Mouse (Mus musculus) limb, embryonic 12.5 days (tissue): ENCODE measurements at regions not wholly inside any gene's neighbourhood (a gene's known extent, or its start where the extent isn't known, plus 50 kb on each side); places are given as distances from the start of the nearest gene placed in this dataset.

Source experiments
- ATAC-seq: fragments of 200-750 bp; cut with Nextera tagmentation; 2 replicates; pipeline ENCODE4 v1.8.0; 2017; ENCODE audit warnings: low read depth, moderate TSS enrichment; ENCODE audit not compliant: insufficient number of reproducible peaks, insufficient read depth, low FRiP score, low TSS enrichment
- H3K27ac ChIP-seq: fragments of 300-500 bp; sonication (generic); 2 replicates; pipeline ENCODE4 v1.5.1; 2016; ENCODE audit warnings: mild to moderate bottlenecking, moderate library complexity
- H3K27me3 ChIP-seq: fragments of 300-500 bp; sonication (generic); 2 replicates; pipeline ENCODE4 v1.6.1; 2016; ENCODE audit warnings: mild to moderate bottlenecking, moderate library complexity
- H3K36me3 ChIP-seq: fragments of 300-500 bp; sonication (generic); 2 replicates; pipeline ENCODE4 v1.6.1; 2016; ENCODE audit warnings: mild to moderate bottlenecking, moderate library complexity
- H3K4me1 ChIP-seq: fragments of 300-500 bp; sonication (generic); replicated peaks from 2 replicates; pipeline ENCODE4 v1.6.1; 2016
- H3K4me2 ChIP-seq: fragments of 300-500 bp; sonication (generic); 2 replicates; pipeline ENCODE4 v1.6.1; 2016; ENCODE audit warnings: mild to moderate bottlenecking, moderate library complexity
- H3K4me3 ChIP-seq: fragments of 300-500 bp; sonication (generic); replicated peaks from 2 replicates; pipeline ENCODE4 v1.5.1; 2016; ENCODE audit warnings: mild to moderate bottlenecking
- H3K9ac ChIP-seq: fragments of 300-500 bp; sonication (generic); replicated peaks from 2 replicates; pipeline ENCODE4 v1.6.1; 2016; ENCODE audit warnings: mild to moderate bottlenecking, moderate library complexity
- H3K9me3 ChIP-seq: fragments of 300-500 bp; sonication (generic); 2 replicates; pipeline ENCODE4 v1.6.1; 2016; ENCODE audit warnings: mild to moderate bottlenecking, moderate library complexity
- WGBS: fragments of 180-500 bp; shearing (Covaris S2); methylation state at CpG from one replicate; pipeline ENCODE4 v1.1.7; 2016; 5-methylcytosine and 5-hydroxymethylcytosine counted together

DNA sequence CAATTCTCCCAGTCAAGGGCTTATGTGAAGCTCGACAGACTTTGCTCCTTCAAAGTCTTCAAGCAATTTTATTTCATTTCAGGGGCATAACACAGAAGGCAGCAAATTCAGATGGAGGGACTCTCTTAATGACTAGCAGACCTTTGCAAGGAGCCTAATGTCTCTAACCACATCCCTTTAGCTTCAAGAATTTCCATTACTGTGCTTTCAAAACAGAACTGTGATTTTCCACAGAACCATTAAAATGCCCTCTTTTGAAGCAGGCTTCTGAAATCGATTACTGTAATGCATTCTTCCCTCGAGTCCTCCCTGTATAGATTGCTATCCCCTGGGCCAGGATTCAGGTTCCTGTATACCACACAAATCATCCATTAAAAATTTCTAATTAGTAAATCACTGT is 80.9 kb upstream of the Tac1 start:
- 0 out of 2 replicates have a peak overlapping the region, but pooled peaks have one; percentile 7 for H3K27ac ChIP-seq
- H3K9ac ChIP-seq: no peak overlapping the region
- WGBS: 26% methylated on average over 3 of the region's 3 CpGs
- no peaks in the 10 kb centered on the region for H3K9me3 ChIP-seq
- no peaks in the 10 kb centered on the region for H3K27me3 ChIP-seq
- H3K4me2 ChIP-seq: no peak overlapping the region
- H3K4me1 ChIP-seq: no peaks in the 10 kb centered on the region
- ATAC-seq: no peak
- no peaks in the 10 kb centered on the region for H3K36me3 ChIP-seq
- H3K4me3 ChIP-seq: no peak overlapping the region

DNA sequence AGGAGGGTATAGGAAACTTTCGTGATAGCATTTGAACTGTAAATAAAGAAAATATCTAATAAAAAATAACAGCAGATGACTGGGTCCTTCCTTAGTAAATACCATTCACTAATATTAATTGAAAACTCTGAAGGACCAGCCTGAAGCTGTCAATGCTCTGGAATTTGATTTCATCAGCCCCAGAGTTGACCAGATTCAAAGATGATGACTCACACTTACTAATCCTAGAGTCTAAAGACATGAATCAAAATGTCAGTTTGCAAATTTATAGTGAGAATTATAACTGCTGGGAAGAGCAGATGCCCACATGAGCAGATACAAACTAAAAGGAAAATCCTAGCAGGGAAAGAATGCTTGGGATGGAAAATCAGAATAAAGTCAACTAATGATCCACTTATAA is 77.8 kb upstream of the Tac1 start:
- no peak overlapping the region for H3K4me3 ChIP-seq
- H3K27ac ChIP-seq: no peak overlapping the region
- H3K4me1 ChIP-seq: no peaks in the 10 kb centered on the region

GRCm38 (mm10) chr6:7494299-7494698 is 60.4 kb upstream of the Tac1 start:
- ATAC-seq: no peak
- Histone ChIP-seq H3K4me2 (no peak overlapping the region), H3K27ac (no peak overlapping the region), H3K36me3 (no peaks in the 10 kb centered on the region), H3K9ac (no peak overlapping the region), H3K9me3 (no peaks in the 10 kb centered on the region), H3K4me3 (no peak overlapping the region), H3K27me3 (no peaks in the 10 kb centered on the region), H3K4me1 (0 out of 2 replicates have a peak, but pooled peaks cover 3% of the 10 kb centered on the region)
- 43% methylated on average over 2 of the region's 2 CpGs for WGBS

More for the DNA sequence above, 77.8 kb upstream of the Tac1 start:
- Histone ChIP-seq H3K9ac (no peak overlapping the region), H3K9me3 (no peaks in the 10 kb centered on the region), H3K36me3 (no peaks in the 10 kb centered on the region), H3K27me3 (no peaks in the 10 kb centered on the region), H3K4me2 (no peak overlapping the region)
- 78% methylated on average over 1 of the region's 1 CpGs for WGBS
- no peak for ATAC-seq

- Histone ChIP-seq H3K36me3 (no peaks in the 10 kb centered on the region), H3K27ac (no peak overlapping the region), H3K4me2 (no peak overlapping the region), H3K9ac (no peak overlapping the region), H3K4me1 (0 out of 2 replicates have a peak, but pooled peaks cover 3% of the 10 kb centered on the region), H3K9me3 (no peaks in the 10 kb centered on the region), H3K4me3 (no peak overlapping the region), H3K27me3 (no peaks in the 10 kb centered on the region)
- 24% methylated on average over 3 of the region's 3 CpGs for WGBS
- ATAC-seq: no peak
Measured at GRCm38 (mm10) chr6:7496766-7497165, 57.9 kb upstream of the Tac1 start.
